Mouse (Mus musculus) right cerebral cortex, postnatal 10 days (tissue): ENCODE measurements around the gene Clk2.

Experiments
- DNase-seq, 2 experiments: peaks; one replicate each; pipeline ENCODE4 v3.0.0; 2021; ENCODE audit warnings: low spot score in 2 of 2

Gene Clk2

GRCm38 (mm10) chr3:89221167-89221566 lies 56.6 kb downstream of the Clk2 start:
- no peak for DNase-seq

DNA sequence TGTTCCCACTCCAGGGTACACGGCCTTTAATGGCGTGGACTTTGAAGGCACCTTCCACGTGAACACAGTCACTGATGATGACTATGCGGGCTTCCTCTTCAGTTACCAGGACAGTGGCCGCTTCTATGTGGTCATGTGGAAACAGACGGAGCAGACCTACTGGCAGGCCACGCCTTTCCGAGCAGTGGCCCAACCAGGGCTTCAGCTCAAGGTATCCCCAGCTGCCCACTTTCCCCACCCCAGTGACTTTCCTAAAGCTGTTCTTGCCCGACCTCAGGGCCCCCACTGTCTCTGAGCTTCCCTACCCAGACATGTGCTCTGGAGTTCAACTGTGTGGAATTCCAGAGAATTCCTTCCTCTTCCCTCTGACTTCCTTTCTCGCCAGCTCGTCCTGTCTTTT lies 60.2 kb downstream of the Clk2 start:
- DNase-seq, result no peak

GRCm38 (mm10) chr3:89225321-89225815 lies 60.8 kb downstream of the Clk2 start:
- DNase-seq, result no peak

- peak; percentile 76 to 85 for DNase-seq
These were observed 61.3 kb downstream of the Clk2 start for GRCm38 (mm10) chr3:89225918-89226317.

DNA sequence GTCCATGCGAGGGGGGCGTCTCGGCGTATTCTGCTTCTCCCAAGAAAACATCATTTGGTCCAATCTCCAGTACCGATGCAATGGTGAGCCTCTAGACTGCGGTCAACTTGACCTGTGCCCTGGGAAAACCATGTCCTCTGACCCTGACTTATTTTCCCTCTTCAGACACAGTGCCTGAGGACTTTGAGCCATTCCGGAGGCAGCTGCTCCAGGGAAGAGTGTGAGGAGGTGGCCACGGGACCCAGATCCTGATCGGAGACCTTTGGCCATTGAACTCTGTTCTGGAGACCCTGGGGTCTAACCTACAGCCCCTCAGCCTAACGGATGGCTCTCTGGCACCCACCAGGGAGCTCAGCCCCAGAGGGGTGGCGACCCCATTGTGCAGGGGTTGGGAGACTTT lies 61.8 kb downstream of the Clk2 start:
- DNase-seq, result no peak
